Mouse (Mus musculus) myocyte (in vitro differentiated cells): Measurements from ENCODE around the gene Tacc2.

Experiments
- E2F4 ChIP-seq: IDR thresholded peaks from one replicate; pipeline ENCODE4 v1.6.1; 2011; ENCODE audit warnings: mild to moderate bottlenecking, control low read depth, moderate library complexity; ENCODE audit not compliant: insufficient read depth
- MAX ChIP-seq: IDR thresholded peaks from one replicate; pipeline ENCODE4 v1.6.1; 2011; ENCODE audit warnings: low read depth, mild to moderate bottlenecking, control low read depth
- MYOD1 ChIP-seq, 3 experiments: IDR thresholded peaks; one replicate each; pipeline ENCODE4 v1.6.1; 2011; ENCODE audit warnings: control low read depth in 2 of 3, low read depth in 2 of 3, mild to moderate bottlenecking in 2 of 3, moderate library complexity in 1 of 3; ENCODE audit not compliant: insufficient read length in 2 of 3, control insufficient read depth in 1 of 3
- MYOG ChIP-seq, 3 experiments: IDR thresholded peaks; one replicate each; pipeline ENCODE4 v1.6.1; 2011; ENCODE audit warnings: control low read depth in 2 of 3, low read depth in 2 of 3, mild to moderate bottlenecking in 2 of 3; ENCODE audit not compliant: insufficient read length in 2 of 3, control insufficient read depth in 1 of 3, insufficient read depth in 1 of 3
- POLR2A ChIP-seq: IDR thresholded peaks from one replicate; pipeline ENCODE4 v1.6.1; 2011; ENCODE audit warnings: low read depth, mild to moderate bottlenecking, control low read depth, moderate library complexity; ENCODE audit not compliant: insufficient read length
- POLR2AphosphoS2 ChIP-seq: IDR thresholded peaks from one replicate; pipeline ENCODE4 v1.6.1; 2011; ENCODE audit warnings: low read depth, control low read depth; ENCODE audit not compliant: insufficient read length
- SRF ChIP-seq: IDR thresholded peaks from one replicate; pipeline ENCODE4 v1.6.1; 2011; ENCODE audit warnings: low read depth; ENCODE audit not compliant: control insufficient read depth, insufficient read length
- TCF12 ChIP-seq: IDR thresholded peaks from one replicate; pipeline ENCODE4 v1.6.1; 2011; ENCODE audit warnings: mild to moderate bottlenecking, control low read depth; ENCODE audit not compliant: poor library complexity, insufficient read depth, severe bottlenecking
- TCF3 ChIP-seq: IDR thresholded peaks from one replicate; pipeline ENCODE4 v1.6.1; 2011; ENCODE audit warnings: low read depth, control low read depth; ENCODE audit not compliant: insufficient read length
- USF1 ChIP-seq: IDR thresholded peaks from one replicate; pipeline ENCODE4 v1.6.1; 2011; ENCODE audit warnings: low read depth, mild to moderate bottlenecking, control low read depth, moderate library complexity

DNA sequence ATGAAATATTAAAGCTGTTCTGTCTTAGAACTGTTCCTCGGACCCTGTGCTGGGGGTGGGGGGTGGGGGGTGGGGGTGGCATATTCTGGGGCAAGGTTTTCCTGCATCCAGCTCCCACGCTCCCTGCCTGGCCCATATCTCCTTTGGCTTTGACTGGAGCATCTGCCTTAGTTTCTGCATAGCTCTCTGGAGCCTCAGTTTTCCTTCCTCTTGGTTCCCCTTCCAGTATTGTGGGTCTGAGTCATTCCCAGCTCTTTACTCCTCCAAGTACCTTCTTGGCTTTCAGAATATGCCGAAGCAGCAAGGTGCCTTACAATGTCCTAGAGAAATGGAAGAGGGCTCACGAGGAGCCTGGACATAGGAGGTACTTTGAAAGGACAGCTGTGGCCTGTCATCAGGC is 233.0 kb downstream of the Tacc2 start:
- TF ChIP-seq USF1 (no peak), MYOD1 (IDR thresholded peaks at IDR 0.05; ENCODE audit: control insufficient read depth in 1 of 3, insufficient read length in 2 of 3, low read depth in 2 of 3) (no peak), POLR2A (no peak), POLR2AphosphoS2 (no peak), TCF12 (no peak), MAX (no peak), SRF (no peak), E2F4 (no peak), MYOG (IDR thresholded peaks at IDR 0.05; ENCODE audit: control insufficient read depth in 1 of 3, insufficient read depth in 1 of 3, insufficient read length in 2 of 3, low read depth in 2 of 3) (no peak), TCF3 (no peak)
